Comparison of ENCODE assay signal across 12 mouse cellular contexts in the genomic region with DNA sequence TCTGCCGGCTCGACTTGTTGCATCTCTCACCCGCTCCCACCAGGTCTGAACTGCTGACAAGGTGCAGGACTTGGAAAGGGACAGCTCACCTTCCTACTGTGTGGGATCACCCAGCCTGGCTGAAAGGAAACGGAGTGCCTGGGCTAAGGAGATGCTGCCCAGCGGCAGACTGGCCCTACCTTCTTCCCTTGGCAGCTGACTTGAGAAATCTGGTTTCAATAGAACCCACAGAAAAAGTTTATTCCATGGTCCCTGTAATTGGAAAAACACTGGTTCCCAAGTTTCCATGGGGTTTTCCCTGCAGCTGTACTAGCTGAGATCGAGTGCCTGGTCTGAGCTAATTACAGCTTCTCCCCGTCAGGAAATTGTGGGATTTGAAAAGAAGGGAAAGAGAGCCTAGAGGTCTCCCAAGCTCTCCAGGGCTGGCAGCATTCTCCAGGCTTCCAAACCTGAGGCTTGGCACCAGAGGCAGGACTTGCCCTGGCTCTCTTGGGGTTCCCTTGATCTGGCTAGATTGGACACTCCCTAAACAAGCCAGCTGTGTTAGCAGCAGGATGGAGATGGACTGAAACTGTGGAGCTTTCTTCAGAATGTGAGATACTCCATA.
"Had no signal": no experiment of that assay in that cellular context is flagged by ENCODE, and none has a peak within 500 bp of the region (broad histone marks: within the 10 kb centered on the region; RNA-seq: fewer than 3 reads in every experiment).

No protein-coding gene starts in this region.

- DNase-seq: kidney, adult 9 months; kidney, postnatal 36 days; lung, adult 18-20 months; right cerebral cortex, adult 18-20 months; spleen, adult 18-20 months; thymus, adult 18-20 months; thymus, postnatal 14 days had no signal

- H3K4me2 ChIP-seq: midbrain, embryonic 12.5 days had no signal

- H3K27ac ChIP-seq: kidney, postnatal 0 days; liver, embryonic 14.5 days; midbrain, embryonic 12.5 days had no signal

- H3K9me3 ChIP-seq: midbrain, embryonic 12.5 days had no signal

- ATAC-seq: intestine, postnatal 0 days; midbrain, embryonic 16.5 days had no signal

- H3K4me3 ChIP-seq: midbrain, embryonic 12.5 days had no signal

- H3K9ac ChIP-seq: liver, embryonic 14.5 days; midbrain, embryonic 12.5 days had no signal
